Mouse (Mus musculus): Measurements from ENCODE around the gene Ptges3. TPM values are rescaled to one million over a fixed set of nuclear protein-coding genes. Genes with fewer than 3 reads are reported as not detected.

Ptges3 gene
- 158 TPM for polyA plus RNA-seq (2017; shearing (Covaris generic))

DNA sequence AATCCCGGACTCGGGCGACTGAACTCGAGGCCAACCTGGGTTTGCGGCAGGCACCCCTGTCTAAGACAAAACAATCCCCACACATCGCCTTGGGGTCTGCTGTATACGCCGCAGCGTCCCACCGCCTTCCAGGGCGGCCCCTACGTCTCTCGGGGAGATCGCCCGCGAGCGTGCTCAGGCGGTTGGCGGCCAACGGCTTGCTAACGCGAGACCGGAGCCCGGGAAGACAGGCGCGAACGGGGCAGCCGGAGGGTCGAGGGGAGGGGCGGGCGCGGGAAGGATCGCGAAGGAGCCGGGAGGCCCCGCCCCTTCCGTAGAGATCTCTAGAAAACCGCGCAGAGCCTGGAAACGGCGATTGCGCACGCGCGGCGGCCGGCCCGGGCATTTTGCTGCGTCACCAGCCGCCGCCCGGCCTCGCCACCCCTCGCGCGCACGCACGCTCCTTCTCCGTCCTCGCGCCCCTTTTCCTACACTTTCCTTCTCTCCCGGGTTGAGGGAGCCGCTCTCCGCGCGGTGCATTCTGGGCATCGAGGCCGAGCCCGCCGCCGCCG is at the start of gene Ptges3:
Gene Ptges3, plus strand, starts transcription at position 354 of the 551 bp plus-strand sequence.

DNA sequence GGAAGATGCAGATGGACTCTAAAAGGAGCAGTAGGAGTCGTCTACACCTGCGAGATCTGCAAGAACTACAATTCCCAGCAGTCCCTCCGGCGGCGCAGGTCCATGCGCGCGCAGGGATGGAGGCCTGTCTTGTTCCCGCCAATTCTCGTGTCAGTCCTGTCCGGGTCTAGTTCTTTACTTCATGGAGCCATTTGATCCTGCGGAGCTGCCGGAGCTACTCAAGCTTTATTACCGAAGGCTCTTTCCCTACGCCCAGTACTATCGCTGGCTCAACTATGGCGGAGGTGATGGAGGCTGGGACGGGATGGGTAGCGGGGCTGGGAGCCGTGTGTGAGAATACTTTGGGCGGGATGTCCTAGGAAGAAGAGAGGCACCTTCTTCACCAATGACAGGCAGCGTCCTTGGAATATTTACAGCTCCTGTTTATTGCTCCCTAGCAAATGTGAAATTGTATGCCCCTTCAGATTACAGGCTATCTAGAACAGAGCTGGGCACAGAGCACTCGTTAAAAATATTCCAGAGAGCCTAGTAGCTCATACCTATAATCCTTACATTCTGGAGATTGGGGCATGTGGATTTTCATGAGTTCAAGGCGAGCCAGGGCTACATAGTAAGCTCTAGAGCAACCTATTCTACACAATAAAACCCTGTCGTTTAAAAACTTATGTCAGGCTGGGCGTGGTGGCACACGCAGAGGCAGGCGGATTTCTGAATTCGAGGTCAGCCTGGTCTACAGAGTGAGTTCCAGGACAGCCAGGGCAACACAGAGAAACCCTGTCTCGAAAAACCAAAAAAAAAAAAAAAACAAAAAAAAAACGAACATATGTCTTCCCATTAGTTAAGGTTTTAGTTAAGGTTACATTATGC is 43.5 kb upstream of the Ptges3 start, which contains the start of gene Prim1:
Gene Prim1, plus strand, starts transcription at position 101 of the 867 bp plus-strand sequence.

DNA sequence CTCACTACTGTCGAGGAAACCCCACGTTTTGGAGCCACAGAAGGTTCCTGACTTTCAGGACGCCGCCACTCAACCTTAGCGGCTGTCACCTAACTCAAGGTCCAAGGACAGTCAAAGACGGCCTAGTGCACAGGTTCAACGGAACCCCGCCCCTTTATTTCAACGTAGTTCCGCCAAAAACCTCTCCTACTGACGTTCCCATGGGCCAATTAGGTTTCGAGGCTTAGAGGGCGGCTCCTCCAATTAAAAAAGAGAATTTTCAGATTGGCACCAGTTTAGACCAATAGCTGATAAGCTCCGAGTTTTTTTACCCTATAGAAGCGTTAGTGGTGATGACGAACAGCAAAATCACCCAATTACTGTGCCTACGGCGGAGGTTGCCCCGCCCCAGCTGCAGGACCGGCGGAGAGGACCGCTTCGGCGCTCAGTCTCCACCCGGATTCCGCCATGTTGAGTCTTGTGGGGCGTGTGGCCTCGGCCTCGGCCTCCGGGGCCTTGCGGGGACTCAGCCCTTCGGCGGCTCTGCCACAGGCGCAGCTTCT is 24.2 kb downstream of the Ptges3 start, which contains the start of gene Atp5b:
Gene Atp5b, plus strand, starts transcription at position 394 of the 542 bp plus-strand sequence.

DNA sequence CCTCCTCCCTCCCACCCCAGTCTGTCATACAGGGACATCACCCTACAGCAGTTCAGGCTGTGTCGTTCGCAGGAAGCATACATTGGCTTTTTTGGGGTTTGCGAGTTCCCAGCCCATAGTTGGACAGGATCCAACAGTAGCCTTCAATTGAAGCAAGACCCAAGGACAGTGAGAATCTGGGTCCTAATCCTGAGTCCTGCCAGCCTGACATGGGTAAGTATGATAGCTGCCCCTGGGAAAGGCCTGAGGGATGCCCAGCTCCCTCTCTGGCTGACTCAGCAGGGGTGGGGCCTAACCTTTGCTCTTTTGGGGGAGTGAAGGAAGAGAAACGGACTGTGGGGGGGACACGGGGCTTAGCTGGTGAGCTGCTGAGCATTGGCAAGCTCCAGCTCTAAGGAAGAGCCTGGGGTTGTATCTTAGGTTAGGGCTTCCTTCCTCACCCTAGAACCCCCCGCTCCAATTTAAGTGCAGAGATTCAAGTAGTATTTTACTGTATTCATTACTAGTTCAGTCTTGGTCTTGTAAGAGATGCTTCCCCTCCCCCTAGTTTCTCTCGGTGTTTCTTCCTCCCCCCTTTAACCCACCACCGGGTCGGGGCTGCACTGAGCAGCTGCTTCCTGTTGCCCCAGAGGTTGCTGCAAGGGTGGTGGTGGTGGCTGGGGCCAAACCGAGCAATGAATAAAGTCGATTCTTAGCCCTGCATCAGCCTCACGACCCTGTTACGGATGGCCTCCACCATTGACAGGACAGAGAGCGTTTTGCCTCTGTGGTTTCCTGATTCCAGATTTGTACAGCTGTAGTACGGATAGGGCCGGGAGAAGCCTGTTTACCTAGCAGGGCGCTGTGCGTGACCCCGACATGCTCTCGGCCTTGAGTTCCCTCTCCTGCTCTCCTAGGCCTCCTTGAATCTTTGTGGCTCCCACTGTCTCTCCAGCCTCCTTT is 33.1 kb downstream of the Ptges3 start, which contains the start of gene Baz2a:
Gene Baz2a, plus strand, starts transcription at position 14 of the 942 bp plus-strand sequence.

Other genes with a start within 250 kb of the Ptges3 start
- not detected for gene Rdh19, start 209.0 kb upstream of the Ptges3 start, polyA plus RNA-seq (2017; shearing (Covaris generic))
- not detected for gene Rdh16f2, start 192.5 kb upstream of the Ptges3 start, polyA plus RNA-seq (2017; shearing (Covaris generic))
- not detected for gene Rdh7, start 170.1 kb upstream of the Ptges3 start, polyA plus RNA-seq (2017; shearing (Covaris generic))
- not detected for gene Sdr9c7, start 160.4 kb upstream of the Ptges3 start, polyA plus RNA-seq (2017; shearing (Covaris generic))
- gene Hsd17b6, start 51.3 kb upstream of the Ptges3 start, polyA plus RNA-seq (2017; shearing (Covaris generic)), result not detected
- 14.3 TPM for gene Prim1, start 43.8 kb upstream of the Ptges3 start, polyA plus RNA-seq (2017; shearing (Covaris generic))
- 523 TPM for gene Naca, start 23.4 kb upstream of the Ptges3 start, polyA plus RNA-seq (2017; shearing (Covaris generic))
- 1,240 TPM for gene Atp5b, start 24.3 kb downstream of the Ptges3 start, polyA plus RNA-seq (2017; shearing (Covaris generic))
- gene Baz2a, start 32.6 kb downstream of the Ptges3 start, polyA plus RNA-seq (2017; shearing (Covaris generic)), result 69.9 TPM
- 34.5 TPM for gene Rbms2, start 121.3 kb downstream of the Ptges3 start, polyA plus RNA-seq (2017; shearing (Covaris generic))
- 0.65 TPM for gene Gls2, start 135.5 kb downstream of the Ptges3 start, polyA plus RNA-seq (2017; shearing (Covaris generic))
- 12.4 TPM for gene Spryd4, start 152.9 kb downstream of the Ptges3 start, polyA plus RNA-seq (2017; shearing (Covaris generic))
- gene Mip, start 166.9 kb downstream of the Ptges3 start, polyA plus RNA-seq (2017; shearing (Covaris generic)), result not detected
- gene Timeless, start 173.1 kb downstream of the Ptges3 start, polyA plus RNA-seq (2017; shearing (Covaris generic)), result 28.0 TPM
- gene Apon, start 195.1 kb downstream of the Ptges3 start, polyA plus RNA-seq (2017; shearing (Covaris generic)), result not detected
- gene Apof, start 209.7 kb downstream of the Ptges3 start, polyA plus RNA-seq (2017; shearing (Covaris generic)), result not detected
- 45.1 TPM for gene Stat2, start 211.6 kb downstream of the Ptges3 start, polyA plus RNA-seq (2017; shearing (Covaris generic))
- not detected for gene Il23a, start 239.8 kb downstream of the Ptges3 start, polyA plus RNA-seq (2017; shearing (Covaris generic))
- gene Pan2, start 244.4 kb downstream of the Ptges3 start, polyA plus RNA-seq (2017; shearing (Covaris generic)), result 48.3 TPM

All from naive thymus-derived CD4-positive, alpha-beta T cell, adult 5 months (primary cell).